Mouse (Mus musculus) thymus, adult 2 months (tissue): ENCODE results near the gene Exog.

Experiments used
- CTCF ChIP-seq: fragments of 200-500 bp; IDR thresholded peaks from 2 replicates; pipeline ENCODE4 v1.5.1; 2012; ENCODE audit warnings: mild to moderate bottlenecking, control low read depth, low read length, moderate library complexity, borderline replicate concordance; ENCODE audit not compliant: control insufficient read depth, poor library complexity, insufficient read depth; ENCODE audit errors: extremely low read depth
- POLR2A ChIP-seq: fragments of 200-500 bp; IDR thresholded peaks from 2 replicates; pipeline ENCODE4 v1.6.1; 2012; ENCODE audit warnings: mild to moderate bottlenecking, low read length, control low read depth, moderate library complexity; ENCODE audit not compliant: control insufficient read depth, poor library complexity, insufficient read depth; ENCODE audit errors: extremely low read depth

GRCm38 (mm10) chr9:119445737-119446136, 994 bp downstream of the Exog start:
- TF ChIP-seq POLR2A: no peak
- no peak for TF ChIP-seq CTCF
